Mouse (Mus musculus) ES-Bruce4 (cell line): ENCODE measurements at regions not wholly inside any gene's neighbourhood (a gene's known extent, or its start where the extent isn't known, plus 50 kb on each side); places are given as distances from the start of the nearest gene placed in this dataset.

Experiments used
- CTCF ChIP-seq: IDR thresholded peaks from one replicate; pipeline ENCODE4 v1.8.1; 2011; ENCODE audit warnings: low read depth, low read length
- EP300 ChIP-seq: IDR thresholded peaks from 2 replicates; pipeline ENCODE4 v1.6.1; 2011; ENCODE audit warnings: low read depth, low read length; ENCODE audit not compliant: insufficient read depth
- POLR2A ChIP-seq: IDR thresholded peaks from one replicate; pipeline ENCODE4 v1.8.1; 2011; ENCODE audit warnings: low read length; ENCODE audit not compliant: insufficient read depth

- TF ChIP-seq EP300 (no peak), POLR2A (no peak), CTCF (no peak)
These were observed 344.8 kb downstream of the Ets1 start for GRCm38 (mm10) chr9:32980846-32981245.
